Mouse (Mus musculus) neural tube, embryonic 11.5 days (tissue): ENCODE measurements at regions not wholly inside any gene's neighbourhood (a gene's known extent, or its start where the extent isn't known, plus 50 kb on each side); places are given as distances from the start of the nearest gene placed in this dataset.

Experiments
- ATAC-seq: fragments of 200-750 bp; cut with Nextera tagmentation; 2 replicates; pipeline ENCODE4 v1.8.0; 2017; ENCODE audit warnings: moderate number of reproducible peaks, mild to moderate bottlenecking, moderate TSS enrichment, moderate library complexity; ENCODE audit not compliant: insufficient read depth, low FRiP score, low TSS enrichment
- DNase-seq: peaks from one replicate; pipeline ENCODE4 v3.0.0-alpha.2; 2015; ENCODE audit warnings: low spot score
- H3K27ac ChIP-seq: fragments of 300-500 bp; sonication (generic); 2 replicates; pipeline ENCODE4 v1.5.1; 2014; ENCODE audit warnings: low read depth, mild to moderate bottlenecking, low read length
- H3K27me3 ChIP-seq: fragments of 300-500 bp; sonication (generic); 2 replicates; pipeline ENCODE4 v1.6.1; 2014; ENCODE audit warnings: mild to moderate bottlenecking, low read length, mixed read lengths; ENCODE audit not compliant: control insufficient read depth, insufficient read depth
- H3K36me3 ChIP-seq: fragments of 300-500 bp; sonication (generic); 2 replicates; pipeline ENCODE4 v1.6.1; 2014; ENCODE audit warnings: mild to moderate bottlenecking, low read length, moderate library complexity, mixed read lengths; ENCODE audit not compliant: control insufficient read depth, insufficient read depth
- H3K4me1 ChIP-seq: fragments of 300-500 bp; sonication (generic); 2 replicates; pipeline ENCODE4 v1.6.1; 2014; ENCODE audit warnings: low read length, mixed read lengths; ENCODE audit not compliant: control insufficient read depth, insufficient read depth
- H3K4me2 ChIP-seq: fragments of 300-500 bp; sonication (generic); 2 replicates; pipeline ENCODE4 v1.6.1; 2014; ENCODE audit warnings: low read depth, mild to moderate bottlenecking, moderate library complexity
- H3K4me3 ChIP-seq: fragments of 300-500 bp; sonication (generic); 2 replicates; pipeline ENCODE4 v1.5.1; 2014; ENCODE audit warnings: low read depth, low read length
- H3K9ac ChIP-seq: fragments of 300-500 bp; sonication (generic); 2 replicates; pipeline ENCODE4 v1.6.1; 2014; ENCODE audit warnings: mild to moderate bottlenecking, low read length
- H3K9me3 ChIP-seq: fragments of 300-500 bp; sonication (generic); 2 replicates; pipeline ENCODE4 v1.6.1; 2016; ENCODE audit warnings: low read length; ENCODE audit not compliant: control insufficient read depth
- WGBS: fragments of 180-500 bp; shearing (Covaris S2); extraction: QIAGEN DNeasy Blood & Tissue Kit; methylation state at CpG from one replicate; pipeline ENCODE4 v1.1.7; 2014; 5-methylcytosine and 5-hydroxymethylcytosine counted together

GRCm38 (mm10) chr4:26494262-26494661, 147.6 kb upstream of the Manea start:
- Histone ChIP-seq H3K9me3 (no peaks in the 10 kb centered on the region), H3K4me2 (no peak overlapping the region), H3K36me3 (no peaks in the 10 kb centered on the region), H3K27me3 (no peaks in the 10 kb centered on the region), H3K4me3 (no peak overlapping the region), H3K4me1 (no peaks in the 10 kb centered on the region), H3K9ac (no peak overlapping the region), H3K27ac (no peak overlapping the region)
- DNase-seq (no peak), ATAC-seq (no peak)

GRCm38 (mm10) chr4:26474913-26475312, 128.2 kb upstream of the Manea start:
- Histone ChIP-seq H3K36me3 (no peaks in the 10 kb centered on the region), H3K4me1 (no peaks in the 10 kb centered on the region), H3K27ac (no peak overlapping the region), H3K9ac (no peak overlapping the region), H3K27me3 (no peaks in the 10 kb centered on the region), H3K4me2 (no peak overlapping the region), H3K9me3 (no peaks in the 10 kb centered on the region), H3K4me3 (no peak overlapping the region)
- no peak for ATAC-seq
- no peak for DNase-seq
- 94% methylated on average over 1 of the region's 1 CpGs for WGBS

GRCm38 (mm10) chr4:26441533-26441932, 94.8 kb upstream of the Manea start:
- Histone ChIP-seq H3K36me3 (no peaks in the 10 kb centered on the region), H3K27me3 (no peaks in the 10 kb centered on the region)
- no peak for DNase-seq

GRCm38 (mm10) chr4:26422084-26422483, 75.4 kb upstream of the Manea start:
- no peak overlapping the region for H3K9ac ChIP-seq
- no peak for ATAC-seq
- H3K27ac ChIP-seq: no peak overlapping the region
- H3K4me1 ChIP-seq: no peaks in the 10 kb centered on the region
- H3K27me3 ChIP-seq: no peaks in the 10 kb centered on the region
- no peak overlapping the region for H3K4me2 ChIP-seq
- no peaks in the 10 kb centered on the region for H3K9me3 ChIP-seq
- no peak overlapping the region for H3K4me3 ChIP-seq
- no peaks in the 10 kb centered on the region for H3K36me3 ChIP-seq
- no peak for DNase-seq

More at GRCm38 (mm10) chr4:26441533-26441932, 94.8 kb upstream of the Manea start:
- Histone ChIP-seq H3K4me1 (no peaks in the 10 kb centered on the region), H3K27ac (no peak overlapping the region), H3K4me2 (no peak overlapping the region), H3K4me3 (no peak overlapping the region), H3K9ac (no peak overlapping the region), H3K9me3 (no peaks in the 10 kb centered on the region)
- ATAC-seq: no peak
- 53% methylated on average over 1 of the region's 1 CpGs for WGBS

GRCm38 (mm10) chr4:26404266-26404665, 57.6 kb upstream of the Manea start:
- Histone ChIP-seq H3K27me3 (no peaks in the 10 kb centered on the region), H3K27ac (no peak overlapping the region), H3K4me2 (no peak overlapping the region), H3K36me3 (no peaks in the 10 kb centered on the region), H3K4me3 (no peak overlapping the region), H3K9ac (no peak overlapping the region), H3K9me3 (no peaks in the 10 kb centered on the region), H3K4me1 (no peaks in the 10 kb centered on the region)
- ATAC-seq (no peak), DNase-seq (no peak)
- WGBS: 92% methylated on average over 2 of the region's 2 CpGs

GRCm38 (mm10) chr4:26402213-26402612, 55.5 kb upstream of the Manea start:
- H3K4me1 ChIP-seq: no peaks in the 10 kb centered on the region
- no peak overlapping the region for H3K4me3 ChIP-seq
- H3K27ac ChIP-seq: no peak overlapping the region
- DNase-seq (peak; percentile 25), ATAC-seq (peak; percentile 67)
- no peaks in the 10 kb centered on the region for H3K9me3 ChIP-seq
- H3K27me3 ChIP-seq: no peaks in the 10 kb centered on the region
- H3K36me3 ChIP-seq: no peaks in the 10 kb centered on the region
- no peak overlapping the region for H3K9ac ChIP-seq
- no peak overlapping the region for H3K4me2 ChIP-seq
